Mouse (Mus musculus) neural tube, embryonic 12.5 days (tissue): ENCODE data around the gene Vsig10. TPM values are rescaled to one million over a fixed set of nuclear protein-coding genes. Genes with fewer than 3 reads are reported as not detected.

ENCODE experiments used
- ATAC-seq: fragments of 200-750 bp; cut with Nextera tagmentation; 2 replicates; pipeline ENCODE4 v1.8.0; 2017; ENCODE audit warnings: low read depth, mild to moderate bottlenecking, moderate TSS enrichment, moderate library complexity; ENCODE audit not compliant: low FRiP score
- H3K27ac ChIP-seq: fragments of 300-500 bp; sonication (generic); 2 replicates; pipeline ENCODE4 v1.5.1; 2016
- H3K27me3 ChIP-seq: fragments of 300-500 bp; sonication (generic); replicated peaks from 2 replicates; pipeline ENCODE4 v1.6.1; 2016; ENCODE audit warnings: mild to moderate bottlenecking
- H3K36me3 ChIP-seq: fragments of 300-500 bp; sonication (generic); 2 replicates; pipeline ENCODE4 v1.6.1; 2016; ENCODE audit warnings: mild to moderate bottlenecking
- H3K4me1 ChIP-seq: fragments of 300-500 bp; sonication (generic); 2 replicates; pipeline ENCODE4 v1.6.1; 2016
- H3K4me2 ChIP-seq: fragments of 300-500 bp; sonication (generic); replicated peaks from 2 replicates; pipeline ENCODE4 v1.6.1; 2016; ENCODE audit warnings: mild to moderate bottlenecking
- H3K4me3 ChIP-seq: fragments of 300-500 bp; sonication (generic); 2 replicates; pipeline ENCODE4 v1.5.1; 2016
- H3K9ac ChIP-seq: fragments of 300-500 bp; sonication (generic); 2 replicates; pipeline ENCODE4 v1.6.1; 2016; ENCODE audit warnings: mild to moderate bottlenecking
- H3K9me3 ChIP-seq: fragments of 300-500 bp; sonication (generic); 2 replicates; pipeline ENCODE4 v1.6.1; 2016; ENCODE audit warnings: mild to moderate bottlenecking
- WGBS: fragments of 180-500 bp; shearing (Covaris S2); methylation state at CpG from one replicate; pipeline ENCODE4 v1.1.7; 2016; 5-methylcytosine and 5-hydroxymethylcytosine counted together
- polyA plus RNA-seq: library from polyadenylated mRNA; unstranded; fragments of >200 nt; fragmentation: Nextera tagmentation; extraction: Ambion mirVana; gene quantifications from 2 replicates; pipeline ENCODE4 v1.2.1, GENCODE M21; 2016

Gene Vsig10
- polyA plus RNA-seq, 1 experiment from 2014 or later: 2.8 TPM

GRCm38 (mm10) chr5:117398007-117398550 is 79.2 kb downstream of the Vsig10 start:
- Histone ChIP-seq H3K4me2 (no peak overlapping the region), H3K36me3 (no peaks in the 10 kb centered on the region), H3K27ac (no peak overlapping the region), H3K9me3 (no peaks in the 10 kb centered on the region), H3K4me3 (no peak overlapping the region), H3K9ac (no peak overlapping the region), H3K27me3 (no peaks in the 10 kb centered on the region), H3K4me1 (no peaks in the 10 kb centered on the region)
- no peak for ATAC-seq
- 26% methylated on average over 4 of the region's 5 CpGs for WGBS

- Histone ChIP-seq H3K9ac (no peak overlapping the region), H3K4me1 (no peaks in the 10 kb centered on the region), H3K4me2 (no peak overlapping the region), H3K27me3 (no peaks in the 10 kb centered on the region), H3K27ac (no peak overlapping the region), H3K4me3 (no peak overlapping the region), H3K36me3 (no peaks in the 10 kb centered on the region), H3K9me3 (no peaks in the 10 kb centered on the region)
- 66% methylated on average over 9 of the region's 9 CpGs for WGBS
- no peak for ATAC-seq
These were observed 80.4 kb downstream of the Vsig10 start for GRCm38 (mm10) chr5:117399281-117399680.

- no peak overlapping the region for H3K9ac ChIP-seq
- H3K36me3 ChIP-seq: no peaks in the 10 kb centered on the region
- no peak overlapping the region for H3K4me3 ChIP-seq
- H3K27me3 ChIP-seq: no peaks in the 10 kb centered on the region
- no peak overlapping the region for H3K27ac ChIP-seq
- no peak overlapping the region for H3K4me2 ChIP-seq
- no peaks in the 10 kb centered on the region for H3K9me3 ChIP-seq
- WGBS: 84% methylated on average over 8 of the region's 8 CpGs
- ATAC-seq: no peak
- H3K4me1 ChIP-seq: no peaks in the 10 kb centered on the region
These were observed 84.7 kb downstream of the Vsig10 start for GRCm38 (mm10) chr5:117403609-117404008.

Other genes with a start within 250 kb of the Vsig10 start
- 109 and 112 TPM in 2 replicates for gene Suds3, start 203.0 kb upstream of the Vsig10 start, polyA plus RNA-seq
- 29.5 and 38.7 TPM in 2 replicates for gene Taok3, start 199.0 kb upstream of the Vsig10 start, polyA plus RNA-seq
- gene Pebp1, start 31.5 kb upstream of the Vsig10 start, polyA plus RNA-seq: 847 and 881 TPM in 2 replicates
- 138 and 140 TPM in 2 replicates for gene Wsb2, start 38.2 kb downstream of the Vsig10 start, polyA plus RNA-seq
- gene Rfc5, start 70.0 kb downstream of the Vsig10 start, polyA plus RNA-seq: 52.1 and 53.4 TPM in 2 replicates
- gene Ksr2, start 94.9 kb downstream of the Vsig10 start, polyA plus RNA-seq: 3.4 TPM in 2 replicates